Mouse (Mus musculus) liver, embryonic 13.5 days (tissue): ENCODE measurements at regions not wholly inside any gene's neighbourhood (a gene's known extent, or its start where the extent isn't known, plus 50 kb on each side); places are given as distances from the start of the nearest gene placed in this dataset.

Experiments used
- ATAC-seq: fragments of 200-750 bp; cut with Nextera tagmentation; 2 replicates; pipeline ENCODE4 v1.8.0; 2017; ENCODE audit warnings: low read depth, mild to moderate bottlenecking, moderate number of reproducible peaks, moderate library complexity
- DNase-seq: peaks from one replicate; pipeline ENCODE4 v3.0.0; 2022
- H3K27ac ChIP-seq: fragments of 300-500 bp; sonication (generic); 2 replicates; pipeline ENCODE4 v1.5.1; 2015; ENCODE audit warnings: moderate library complexity, mild to moderate bottlenecking, inconsistent platforms
- H3K27me3 ChIP-seq: fragments of 300-500 bp; sonication (generic); 2 replicates; pipeline ENCODE4 v1.6.1; 2015; ENCODE audit warnings: mild to moderate bottlenecking, inconsistent platforms
- H3K36me3 ChIP-seq: fragments of 300-500 bp; sonication (generic); 2 replicates; pipeline ENCODE4 v1.6.1; 2015; ENCODE audit warnings: mild to moderate bottlenecking, inconsistent platforms
- H3K4me1 ChIP-seq: fragments of 300-500 bp; sonication (generic); replicated peaks from 2 replicates; pipeline ENCODE4 v1.6.1; 2015; ENCODE audit warnings: inconsistent platforms
- H3K4me2 ChIP-seq: fragments of 300-500 bp; sonication (generic); 2 replicates; pipeline ENCODE4 v1.6.1; 2015; ENCODE audit warnings: inconsistent platforms, mild to moderate bottlenecking, moderate library complexity
- H3K4me3 ChIP-seq: fragments of 300-500 bp; sonication (generic); replicated peaks from 2 replicates; pipeline ENCODE4 v1.5.1; 2015; ENCODE audit warnings: mild to moderate bottlenecking, inconsistent platforms
- H3K9ac ChIP-seq: fragments of 300-500 bp; sonication (generic); 2 replicates; pipeline ENCODE4 v1.6.1; 2015; ENCODE audit warnings: mild to moderate bottlenecking, inconsistent platforms
- H3K9me3 ChIP-seq: fragments of 300-500 bp; sonication (generic); replicated peaks from 2 replicates; pipeline ENCODE4 v1.6.1; 2016; ENCODE audit warnings: inconsistent platforms
- WGBS: fragments of 180-500 bp; shearing (Covaris S2); methylation state at CpG from one replicate; pipeline ENCODE4 v1.1.7; 2015; ENCODE audit not compliant: insufficient replicate concordance; 5-methylcytosine and 5-hydroxymethylcytosine counted together

GRCm38 (mm10) chr5:24237201-24237600 lies 72.4 kb downstream of the Nupl2 start:
- DNase-seq = no peak
- H3K27ac ChIP-seq = no peak overlapping the region
- ATAC-seq = no peak
- no peaks in the 10 kb centered on the region for H3K27me3 ChIP-seq
- H3K4me3 ChIP-seq = no peak overlapping the region
- no peaks in the 10 kb centered on the region for H3K4me1 ChIP-seq
- no peak overlapping the region for H3K9ac ChIP-seq
- H3K9me3 ChIP-seq = no peaks in the 10 kb centered on the region
- no peaks in the 10 kb centered on the region for H3K36me3 ChIP-seq
- no peak overlapping the region for H3K4me2 ChIP-seq
- 63% methylated on average over 3 of the region's 3 CpGs for WGBS

- 40% methylated on average over 2 of the region's 2 CpGs for WGBS
Observed at GRCm38 (mm10) chr5:24239006-24239405, 74.2 kb downstream of the Nupl2 start.

GRCm38 (mm10) chr5:24244211-24244610 lies 79.4 kb downstream of the Nupl2 start:
- WGBS = 71% methylated on average over 6 of the region's 6 CpGs
- H3K4me2 ChIP-seq = no peak overlapping the region
- ATAC-seq = no peak

More at GRCm38 (mm10) chr5:24239006-24239405, 74.2 kb downstream of the Nupl2 start:
- Histone ChIP-seq H3K4me1 (no peaks in the 10 kb centered on the region), H3K27me3 (no peaks in the 10 kb centered on the region), H3K4me3 (no peak overlapping the region), H3K9ac (no peak overlapping the region), H3K27ac (no peak overlapping the region), H3K4me2 (no peak overlapping the region), H3K36me3 (no peaks in the 10 kb centered on the region), H3K9me3 (no peaks in the 10 kb centered on the region)
- ATAC-seq (no peak), DNase-seq (no peak)

DNA sequence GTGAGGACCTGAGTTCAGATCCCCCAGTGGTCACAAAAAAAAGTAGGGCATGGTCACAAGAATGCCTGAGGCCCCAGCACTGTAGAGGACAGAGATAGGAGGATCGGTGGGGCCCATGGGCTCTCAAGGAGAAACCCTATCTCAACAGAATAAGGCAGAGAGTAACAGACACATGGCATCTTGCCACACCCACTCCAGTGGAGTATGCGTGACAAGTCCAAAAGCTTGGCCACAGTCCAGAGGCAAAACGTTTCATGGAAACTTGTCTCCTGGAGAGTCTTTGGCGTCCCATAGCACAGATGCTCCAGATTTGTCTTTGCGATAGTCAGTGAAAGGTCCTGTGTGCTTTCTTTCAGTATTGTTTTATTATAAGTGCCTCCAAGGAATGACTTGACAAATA lies 90.7 kb downstream of the Nupl2 start:
- Histone ChIP-seq H3K4me3 (no peak overlapping the region), H3K4me2 (no peak overlapping the region), H3K27ac (no peak overlapping the region), H3K36me3 (no peaks in the 10 kb centered on the region), H3K4me1 (no peaks in the 10 kb centered on the region), H3K9me3 (0 out of 2 replicates have a peak, but pooled peaks cover 6% of the 10 kb centered on the region), H3K27me3 (no peaks in the 10 kb centered on the region), H3K9ac (no peak overlapping the region)
- WGBS = 69% methylated on average over 5 of the region's 5 CpGs
- ATAC-seq = no peak
- no peak for DNase-seq

More at GRCm38 (mm10) chr5:24244211-24244610, 79.4 kb downstream of the Nupl2 start:
- H3K4me3 ChIP-seq = no peak overlapping the region
- DNase-seq = no peak
- H3K9ac ChIP-seq = no peak overlapping the region
- H3K9me3 ChIP-seq = no peaks in the 10 kb centered on the region
- H3K4me1 ChIP-seq = no peaks in the 10 kb centered on the region
- H3K27me3 ChIP-seq = no peaks in the 10 kb centered on the region
- H3K36me3 ChIP-seq = no peaks in the 10 kb centered on the region
- H3K27ac ChIP-seq = no peak overlapping the region

- Histone ChIP-seq H3K27me3 (0 out of 2 replicates have a peak, but pooled peaks cover 11% of the 10 kb centered on the region), H3K9ac (no peak overlapping the region), H3K36me3 (no peaks in the 10 kb centered on the region), H3K4me3 (no peak overlapping the region), H3K4me1 (no peaks in the 10 kb centered on the region; the same call in 1 of the 2 replicates), H3K9me3 (0 out of 2 replicates have a peak, but pooled peaks cover 3% of the 10 kb centered on the region), H3K27ac (no peak overlapping the region), H3K4me2 (no peak overlapping the region)
- WGBS = 8% methylated on average over 7 of the region's 7 CpGs
- ATAC-seq (no peak), DNase-seq (no peak)
Observed at GRCm38 (mm10) chr5:24261098-24261497, 90.3 kb downstream of the Kcnh2 start.

DNA sequence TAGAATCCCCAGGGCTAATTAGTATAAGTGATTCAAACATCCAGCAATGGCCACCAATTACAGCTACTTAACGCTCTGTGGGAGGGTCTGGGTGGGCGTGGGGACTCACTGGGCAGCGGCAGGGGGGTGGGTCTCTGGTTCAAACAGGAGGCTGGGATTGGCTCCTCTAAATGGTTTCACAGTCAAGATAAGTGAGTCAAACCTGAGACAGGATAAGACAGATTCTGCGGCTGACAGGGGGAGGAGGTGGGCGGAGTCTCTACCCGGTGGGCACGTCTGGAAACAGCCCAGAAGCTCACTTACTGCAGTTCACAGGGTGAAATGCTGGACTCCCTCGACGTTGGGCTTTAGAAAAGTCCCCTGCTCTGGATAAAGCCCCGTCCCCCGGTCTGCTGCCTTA lies 89.3 kb downstream of the Kcnh2 start:
- no peaks in the 10 kb centered on the region for H3K36me3 ChIP-seq
- no peak overlapping the region for H3K9ac ChIP-seq
- H3K9me3 ChIP-seq = 0 out of 2 replicates have a peak, but pooled peaks cover 3% of the 10 kb centered on the region
- WGBS = 9% methylated on average over 11 of the region's 11 CpGs
- H3K4me1 ChIP-seq = no peaks in the 10 kb centered on the region; the same call in 1 of the 2 replicates
- ATAC-seq = no peak
- 0 out of 2 replicates have a peak, but pooled peaks cover 11% of the 10 kb centered on the region for H3K27me3 ChIP-seq
- H3K27ac ChIP-seq = no peak overlapping the region
- H3K4me2 ChIP-seq = no peak overlapping the region
- no peak for DNase-seq
- no peak overlapping the region for H3K4me3 ChIP-seq

- H3K9me3 ChIP-seq = no peaks in the 10 kb centered on the region
- 34% methylated on average over 4 of the region's 4 CpGs for WGBS
- H3K4me3 ChIP-seq = no peak overlapping the region
- no peaks in the 10 kb centered on the region; the same call in 1 of the 2 replicates for H3K4me1 ChIP-seq
- no peak for DNase-seq
- no peak overlapping the region for H3K4me2 ChIP-seq
- ATAC-seq = no peak
- H3K27me3 ChIP-seq = 0 out of 2 replicates have a peak, but pooled peaks cover 11% of the 10 kb centered on the region
- no peaks in the 10 kb centered on the region for H3K36me3 ChIP-seq
- H3K27ac ChIP-seq = no peak overlapping the region
- no peak overlapping the region for H3K9ac ChIP-seq
Observed at GRCm38 (mm10) chr5:24264151-24264550, 87.3 kb downstream of the Kcnh2 start.

DNA sequence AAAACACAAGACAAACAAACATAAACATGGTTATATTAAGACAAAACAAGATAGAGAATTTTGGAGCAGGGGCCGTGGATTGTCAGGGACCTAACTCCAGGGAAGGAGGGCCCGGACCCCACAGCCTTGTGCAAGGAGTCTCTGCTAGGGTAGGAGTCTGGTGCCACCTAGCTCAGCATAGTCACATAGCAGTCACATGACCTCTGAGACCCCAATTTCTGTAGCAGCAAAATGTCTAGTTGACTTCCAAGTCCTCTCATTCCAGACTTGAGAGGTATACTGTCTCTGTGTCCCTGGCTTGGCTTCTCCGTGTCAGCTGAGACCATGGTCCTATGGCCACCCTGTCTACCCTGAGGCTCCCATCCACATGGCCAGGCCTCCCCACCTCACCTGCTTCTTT lies 86.0 kb downstream of the Kcnh2 start:
- Histone ChIP-seq H3K4me2 (no peak overlapping the region), H3K9ac (no peak overlapping the region), H3K27me3 (0 out of 2 replicates have a peak, but pooled peaks cover 11% of the 10 kb centered on the region), H3K4me1 (no peaks in the 10 kb centered on the region; the same call in 1 of the 2 replicates), H3K36me3 (no peaks in the 10 kb centered on the region), H3K27ac (no peak overlapping the region), H3K9me3 (no peaks in the 10 kb centered on the region), H3K4me3 (no peak overlapping the region)
- ATAC-seq (no peak), DNase-seq (no peak)
- 70% methylated on average over 3 of the region's 3 CpGs for WGBS

GRCm38 (mm10) chr5:24266344-24267295 lies 84.8 kb downstream of the Kcnh2 start:
- Histone ChIP-seq H3K9me3 (no peaks in the 10 kb centered on the region), H3K4me3 (peak overlapping the region; percentile 30), H3K27ac (no peak overlapping the region), H3K36me3 (no peaks in the 10 kb centered on the region), H3K4me2 (peak overlapping the region; percentile 54), H3K27me3 (0 out of 2 replicates have a peak, but pooled peaks cover 9% of the 10 kb centered on the region), H3K4me1 (no peaks in the 10 kb centered on the region; the same call in 1 of the 2 replicates), H3K9ac (no peak overlapping the region)
- peak; percentile 66; the same call in 1 of the 2 replicates for ATAC-seq
- 3% methylated on average over 16 of the region's 16 CpGs for WGBS
- DNase-seq = peak; percentile 50
